Mouse (Mus musculus): ENCODE measurements around the gene Pagr1b. TPM values are rescaled to one million over a fixed set of nuclear protein-coding genes. Genes with fewer than 3 reads are reported as not detected.

Pagr1b gene
- total RNA-seq, 2 experiments from 2014 or later: 0.90 TPM; not detected in 1

- H3K27ac ChIP-seq: peak within 1 kb of the TSS; percentile 100
- peak within 1 kb of the TSS; percentile 100 for H3K4me3 ChIP-seq
- DNase-seq (ENCODE audit: low spot score in 2 of 2): peak; percentile 95 to 98
- TF ChIP-seq CTCF (conservative IDR thresholded peaks at IDR 0.05): peak; percentile 98
These were observed 40.1 kb downstream of the Pagr1b start, which contains the start of gene Cdiptos for GRCm38 (mm10) chr7:126975950-126976866. Gene Cdiptos, minus strand, starts transcription at chr7:126976098.

DNA sequence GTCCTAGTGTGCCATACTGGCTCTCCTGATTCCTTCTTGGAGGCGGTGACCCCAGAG lies 40.6 kb downstream of the Pagr1b start, which contains the start of gene Cdipt:
Gene Cdipt, plus strand, starts transcription at position 22 of the 57 bp plus-strand sequence.
- Histone ChIP-seq H3K4me3 (peak within 1 kb of the TSS; percentile 100), H3K27ac (peak within 1 kb of the TSS; percentile 100)
- TF ChIP-seq CTCF (conservative IDR thresholded peaks at IDR 0.05): no peak
- no peak for DNase-seq (ENCODE audit: low spot score in 2 of 2)

- no peak for TF ChIP-seq CTCF (conservative IDR thresholded peaks at IDR 0.05)
- Histone ChIP-seq H3K4me3 (peak overlapping the region; percentile 100), H3K27ac (peak overlapping the region; percentile 100)
- DNase-seq (ENCODE audit: low spot score in 2 of 2): no peak
These were observed 40.8 kb downstream of the Pagr1b start for GRCm38 (mm10) chr7:126975493-126975892.

GRCm38 (mm10) chr7:126967361-126967760 lies 48.9 kb downstream of the Pagr1b start:
- no peak overlapping the region for H3K4me3 ChIP-seq
- no peak overlapping the region for H3K27ac ChIP-seq
- TF ChIP-seq CTCF (conservative IDR thresholded peaks at IDR 0.05): no peak
- no peak for DNase-seq (ENCODE audit: low spot score in 2 of 2)

DNA sequence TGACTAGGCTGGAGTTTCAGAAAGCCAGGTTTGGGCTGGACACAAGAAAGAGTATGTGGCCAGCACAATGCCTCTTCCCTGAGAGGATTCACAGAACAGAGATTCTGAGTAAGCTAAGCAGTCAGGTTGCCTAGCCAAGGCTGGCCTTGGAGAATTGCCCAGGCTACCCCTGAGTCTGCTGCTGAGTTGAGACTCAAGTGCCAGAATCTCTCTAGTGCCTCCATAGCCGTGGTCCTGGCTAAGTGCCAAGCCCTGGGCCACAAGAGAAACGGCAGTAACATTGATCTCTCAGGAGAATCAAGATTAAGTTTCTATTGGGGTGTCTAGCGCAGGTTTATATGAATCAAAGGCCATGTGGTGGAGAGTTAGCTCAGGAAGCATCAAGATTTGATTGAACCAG lies 50.7 kb downstream of the Pagr1b start:
- TF ChIP-seq CTCF (conservative IDR thresholded peaks at IDR 0.05): no peak
- DNase-seq (ENCODE audit: low spot score in 2 of 2): no peak
- Histone ChIP-seq H3K4me3 (no peak overlapping the region), H3K27ac (no peak overlapping the region)

- Histone ChIP-seq H3K4me3 (no peak overlapping the region), H3K27ac (peak overlapping the region; percentile 43; the same call in 1 of the 2 replicates)
- peak; percentile 67 for TF ChIP-seq CTCF (conservative IDR thresholded peaks at IDR 0.05)
- DNase-seq (ENCODE audit: low spot score in 2 of 2): peak in 1 of 2 experiments; percentile 17
These were observed 52.6 kb downstream of the Pagr1b start for GRCm38 (mm10) chr7:126963548-126964286.

DNA sequence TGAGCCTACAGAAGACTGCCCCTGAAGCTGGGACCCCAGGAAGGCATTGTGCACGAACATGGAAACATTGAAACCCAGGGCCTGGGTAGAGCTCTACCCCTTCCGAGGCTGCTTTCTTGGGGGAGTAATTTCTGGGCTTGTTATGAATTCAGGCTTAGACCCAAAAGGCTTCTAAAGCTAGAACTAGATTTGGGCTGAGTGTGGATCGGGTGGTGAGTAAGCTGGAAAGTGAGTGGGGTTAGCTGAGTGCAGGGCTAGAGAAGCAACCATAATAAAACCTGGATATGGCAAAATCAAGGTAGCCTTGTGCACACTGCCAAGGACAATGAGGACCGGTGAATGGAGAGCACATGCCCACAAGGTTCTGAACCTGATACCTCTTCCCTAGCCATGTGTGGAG lies 54.3 kb downstream of the Pagr1b start:
- TF ChIP-seq CTCF (conservative IDR thresholded peaks at IDR 0.05): no peak
- DNase-seq (ENCODE audit: low spot score in 2 of 2): no peak

GRCm38 (mm10) chr7:126961095-126961494 lies 55.2 kb downstream of the Pagr1b start:
- no peak for TF ChIP-seq CTCF (conservative IDR thresholded peaks at IDR 0.05)
- Histone ChIP-seq H3K27ac (peak overlapping the region; percentile 87), H3K4me3 (no peak overlapping the region)
- DNase-seq (ENCODE audit: low spot score in 2 of 2): peak; percentile 61

More for the DNA sequence above, 54.3 kb downstream of the Pagr1b start:
- H3K27ac ChIP-seq: peak overlapping the region; percentile 87
- H3K4me3 ChIP-seq: no peak overlapping the region

GRCm38 (mm10) chr7:126959780-126960179 lies 56.5 kb downstream of the Pagr1b start:
- peak overlapping the region; percentile 87 for H3K27ac ChIP-seq
- TF ChIP-seq CTCF (conservative IDR thresholded peaks at IDR 0.05): no peak
- no peak for DNase-seq (ENCODE audit: low spot score in 2 of 2)
- no peak overlapping the region for H3K4me3 ChIP-seq

- DNase-seq (ENCODE audit: low spot score in 2 of 2): no peak
- TF ChIP-seq CTCF (conservative IDR thresholded peaks at IDR 0.05): no peak
- no peak overlapping the region for H3K4me3 ChIP-seq
- no peak overlapping the region for H3K27ac ChIP-seq
These were observed 61.2 kb downstream of the Pagr1b start for GRCm38 (mm10) chr7:126955125-126955524.

GRCm38 (mm10) chr7:126952646-126953045 lies 63.6 kb downstream of the Pagr1b start:
- TF ChIP-seq CTCF (conservative IDR thresholded peaks at IDR 0.05): no peak
- no peak for DNase-seq (ENCODE audit: low spot score in 2 of 2)
- peak overlapping the region; percentile 67 for H3K4me3 ChIP-seq
- H3K27ac ChIP-seq: peak overlapping the region; percentile 96; the same call in 1 of the 2 replicates

GRCm38 (mm10) chr7:126951741-126952140 lies 64.5 kb downstream of the Pagr1b start:
- no peak for DNase-seq (ENCODE audit: low spot score in 2 of 2)
- H3K4me3 ChIP-seq: peak overlapping the region; percentile 67
- H3K27ac ChIP-seq: peak overlapping the region; percentile 96
- TF ChIP-seq CTCF (conservative IDR thresholded peaks at IDR 0.05): no peak

Small RNA genes lying within 50 kb of the gene (microRNA-seq; reads per million reads assigned to microRNA genes)
- 0 reads per million in 2 experiments for gene Gm44343

Other genes starting within 250 kb of the Pagr1b start
- 100 to 1,000 TPM; 283 to 289 TPM for gene Ypel3, start 239.5 kb downstream of the Pagr1b start, total RNA-seq (2021)
- 1 to 10 TPM in 1 of 2 experiments, under 1 TPM in 1; 0.54 to 1.0 TPM for gene Tbx6, start 235.0 kb downstream of the Pagr1b start, total RNA-seq (2021)
- gene Ppp4c, start 224.0 kb downstream of the Pagr1b start, total RNA-seq (2021): 10 to 100 TPM; 50.2 to 54.9 TPM
- gene Fam57b, start 218.8 kb downstream of the Pagr1b start, total RNA-seq (2021): 10 to 100 TPM; 73.8 to 74.7 TPM
- not detected for gene 4930451I11Rik, start 184.8 kb downstream of the Pagr1b start, total RNA-seq (2021)
- 10 to 100 TPM; 19.2 to 20.5 TPM for gene Doc2a, start 169.1 kb downstream of the Pagr1b start, total RNA-seq (2021)
- gene Hirip3, start 154.5 kb downstream of the Pagr1b start, total RNA-seq (2021): 10 to 100 TPM; 32.2 to 38.5 TPM
- gene Ino80e, start 154.1 kb downstream of the Pagr1b start, total RNA-seq (2021): 10 to 100 TPM; 49.2 to 49.4 TPM
- 100 to 1,000 TPM; 154 to 163 TPM for gene Taok2, start 131.8 kb downstream of the Pagr1b start, total RNA-seq (2021)
- 10 to 100 TPM; 21.4 to 23.3 TPM for gene Tmem219, start 93.6 kb downstream of the Pagr1b start, total RNA-seq (2021)
- gene Kctd13, start 87.6 kb downstream of the Pagr1b start, total RNA-seq (2021): 100 to 1,000 TPM; 164 to 166 TPM
- 10 to 100 TPM; 31.7 to 36.1 TPM for gene Asphd1, start 66.9 kb downstream of the Pagr1b start, total RNA-seq (2021)
- 100 to 1,000 TPM; 439 to 458 TPM for gene Sez6l2, start 65.9 kb downstream of the Pagr1b start, total RNA-seq (2021)
- gene Cdipt, start 40.6 kb downstream of the Pagr1b start, total RNA-seq (2021): 100 to 1,000 TPM; 155 to 167 TPM
- gene Cdiptos, start 40.4 kb downstream of the Pagr1b start, total RNA-seq (2021): not detected
- gene Mvp, start 1.9 kb downstream of the Pagr1b start, total RNA-seq (2021): 10 to 100 TPM in 1 of 2 experiments, 1 to 10 TPM in 1; 8.0 to 10.1 TPM
- gene Pagr1a, start 868 bp upstream of the Pagr1b start, total RNA-seq (2021): 10 to 100 TPM; 17.4 to 43.4 TPM
- gene Gm42742, start 4.6 kb upstream of the Pagr1b start, total RNA-seq (2021): 10 to 100 TPM; 53.6 to 62.4 TPM
- 100 to 1,000 TPM; 243 to 275 TPM for gene Prrt2, start 4.7 kb upstream of the Pagr1b start, total RNA-seq (2021)
- gene Maz, start 10.6 kb upstream of the Pagr1b start, total RNA-seq (2021): 100 to 1,000 TPM; 242 to 258 TPM
- 1 to 10 TPM; 4.1 to 9.9 TPM for gene Kif22, start 26.0 kb upstream of the Pagr1b start, total RNA-seq (2021)
- gene Zg16, start 70.8 kb upstream of the Pagr1b start, total RNA-seq (2021): not detected
- 1 to 10 TPM; 1.0 to 2.0 TPM for gene AI467606, start 74.9 kb upstream of the Pagr1b start, total RNA-seq (2021)
- gene Qprt, start 105.7 kb upstream of the Pagr1b start, total RNA-seq (2021): not detected
- under 1 TPM; 0.64 to 0.72 TPM for gene Spn, start 121.3 kb upstream of the Pagr1b start, total RNA-seq (2021)
- gene Cd2bp2, start 179.6 kb upstream of the Pagr1b start, total RNA-seq (2021): 10 to 100 TPM; 88.4 to 97.0 TPM
- gene Tbc1d10b, start 192.0 kb upstream of the Pagr1b start, total RNA-seq (2021): 100 to 1,000 TPM; 102 to 120 TPM
- gene Mylpf, start 192.4 kb upstream of the Pagr1b start, total RNA-seq (2021): 1 to 10 TPM; 1.3 to 1.9 TPM
- gene Zfp553, start 216.6 kb upstream of the Pagr1b start, total RNA-seq (2021): 10 to 100 TPM; 18.6 to 21.7 TPM
- 1 to 10 TPM; 5.0 to 6.3 TPM for gene Sept1, start 216.6 kb upstream of the Pagr1b start, total RNA-seq (2021)
- gene Zfp771, start 227.8 kb upstream of the Pagr1b start, total RNA-seq (2021): 10 to 100 TPM; 68.3 to 69.2 TPM
- gene Dctpp1, start 244.2 kb upstream of the Pagr1b start, total RNA-seq (2021): 10 to 100 TPM; 18.3 to 23.8 TPM